Mouse (Mus musculus): ENCODE data around the gene Naa80.

GRCm38 (mm10) chr9:107548820-107549219 lies 29.9 kb upstream of the Naa80 start:
- TF ChIP-seq CTCF (conservative IDR thresholded peaks at IDR 0.05; ENCODE audit: insufficient read depth, insufficient read length, low read depth, low read length) (no peak), POLR2A (IDR thresholded peaks at IDR 0.05; ENCODE audit: low read depth, low read length) (no peak)
